Mouse (Mus musculus) cerebellum, adult 11-12 months (tissue): Measurements from ENCODE around the gene Agr2.

Source experiments
- DNase-seq: peaks from one replicate; pipeline ENCODE4 v3.0.0; 2022

The Agr2 gene

GRCm38 (mm10) chr12:35992711-35993110 is at the start of gene Agr2:
Gene Agr2, plus strand, starts transcription at chr12:35992907.
- no peak for DNase-seq

- no peak for DNase-seq
These were observed 41.0 kb upstream of the Agr2 start for GRCm38 (mm10) chr12:35951757-35952156.

- no peak for DNase-seq
These were observed 35.5 kb upstream of the Agr2 start for GRCm38 (mm10) chr12:35957235-35957634.

DNA sequence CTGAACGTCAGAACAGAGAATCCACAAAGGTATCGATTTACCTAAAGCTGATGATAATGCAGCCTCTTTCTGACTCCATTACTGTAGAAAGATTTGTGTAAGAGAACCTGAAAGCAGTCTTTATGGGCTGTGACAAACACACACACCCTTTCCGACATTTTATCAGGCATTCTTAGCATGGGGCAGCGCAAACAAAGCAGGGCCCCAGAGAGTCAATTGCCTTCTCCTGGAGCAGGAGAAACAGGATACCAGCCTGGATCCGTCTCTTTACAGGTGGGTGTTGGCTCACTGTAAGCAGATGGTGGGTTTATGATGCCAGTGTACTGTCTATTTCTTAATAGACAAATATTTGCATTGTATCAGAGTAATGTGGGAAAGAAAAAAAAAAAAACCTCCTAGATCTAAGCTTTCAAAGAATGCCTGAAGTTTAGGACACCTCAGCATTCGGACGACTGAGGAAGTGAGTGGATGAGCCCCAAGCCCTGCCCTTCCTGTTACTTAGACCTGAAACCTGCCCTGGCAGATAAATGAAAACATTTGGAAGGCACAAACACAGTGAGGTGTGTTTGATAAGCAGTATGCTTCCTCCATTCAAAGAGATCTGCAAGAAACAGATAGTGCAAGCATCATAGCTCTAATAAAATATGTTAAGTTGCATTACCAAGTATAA is 26.5 kb upstream of the Agr2 start:
- DNase-seq: no peak

- DNase-seq: no peak
These were observed 26.0 kb upstream of the Agr2 start for GRCm38 (mm10) chr12:35966768-35967141.

DNA sequence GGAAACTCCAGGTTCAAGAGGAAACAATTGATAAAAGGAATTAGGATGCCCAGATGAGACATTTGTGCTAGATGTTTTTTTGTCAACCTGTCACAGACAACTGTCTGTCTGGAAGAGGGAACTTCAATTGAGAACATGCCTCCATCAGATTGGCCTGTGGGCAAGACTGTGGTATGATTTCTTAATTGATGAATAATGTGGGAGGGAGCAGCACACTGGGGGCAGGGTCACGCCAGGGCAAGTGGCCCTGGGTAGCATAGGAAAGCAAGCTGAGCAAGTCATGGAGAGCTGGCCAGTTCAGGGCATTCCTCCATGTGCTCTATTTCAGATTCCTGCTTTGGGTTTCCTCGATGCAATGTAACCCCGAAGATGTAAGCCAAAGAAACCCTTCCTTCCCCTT is 16.8 kb upstream of the Agr2 start:
- no peak for DNase-seq

DNA sequence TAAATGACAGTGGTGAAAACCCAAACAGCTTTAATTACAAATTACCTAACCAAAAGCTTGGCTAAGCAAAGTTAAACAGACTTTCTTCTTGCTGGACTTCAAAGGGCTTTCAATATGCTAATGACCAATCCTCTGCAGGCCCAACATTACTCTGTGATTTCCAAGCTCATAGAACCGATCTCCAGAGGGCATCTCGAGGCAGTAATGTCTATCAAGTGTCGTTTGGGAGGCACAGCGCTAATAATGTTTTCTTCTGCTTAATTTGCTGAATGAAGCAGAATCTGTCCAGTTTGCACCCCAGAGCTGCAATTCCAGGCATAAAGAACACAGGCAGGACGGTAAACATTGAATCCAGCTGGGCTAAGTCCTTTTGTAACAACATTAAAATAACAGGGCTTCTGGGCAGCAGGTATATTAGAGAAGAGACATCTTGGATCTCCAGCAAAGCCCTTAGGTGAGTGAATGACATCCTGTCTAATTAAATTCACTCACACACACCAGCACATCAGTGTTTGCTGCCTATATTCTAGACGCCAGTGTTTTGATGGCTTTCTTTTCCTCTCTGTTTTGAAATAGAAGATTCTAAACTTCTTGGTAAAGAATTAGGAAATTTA is 15.0 kb upstream of the Agr2 start:
- no peak for DNase-seq

- DNase-seq: no peak
These were observed 13.1 kb upstream of the Agr2 start for GRCm38 (mm10) chr12:35979625-35980024.

GRCm38 (mm10) chr12:35981732-35982360 is 10.9 kb upstream of the Agr2 start:
- DNase-seq: no peak

GRCm38 (mm10) chr12:35983472-35983871 is 9.2 kb upstream of the Agr2 start:
- DNase-seq: no peak

- no peak for DNase-seq
These were observed 8.0 kb upstream of the Agr2 start for GRCm38 (mm10) chr12:35984743-35985142.

GRCm38 (mm10) chr12:35993583-35993982 is 876 bp downstream of the Agr2 start:
- no peak for DNase-seq

- no peak for DNase-seq
These were observed 1.4 kb downstream of the Agr2 start for GRCm38 (mm10) chr12:35994098-35994497.

DNA sequence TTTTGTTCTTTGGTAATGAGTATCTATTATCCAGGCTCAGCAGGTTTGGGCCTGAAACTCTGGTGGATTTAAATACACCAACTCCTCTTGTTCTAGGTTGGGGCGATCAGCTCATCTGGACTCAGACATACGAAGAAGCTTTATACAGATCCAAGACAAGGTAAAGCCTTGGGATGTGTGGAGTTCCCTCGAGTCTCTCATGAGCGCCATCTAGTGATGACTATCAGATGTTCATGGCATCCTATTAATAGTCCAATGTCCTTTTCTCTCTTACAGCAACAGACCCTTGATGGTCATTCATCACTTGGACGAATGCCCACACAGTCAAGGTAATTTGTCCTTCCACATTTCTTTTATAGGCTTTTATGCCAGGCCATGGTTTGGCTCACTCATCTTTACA is 3.1 kb downstream of the Agr2 start:
- peak; percentile 9 for DNase-seq

DNA sequence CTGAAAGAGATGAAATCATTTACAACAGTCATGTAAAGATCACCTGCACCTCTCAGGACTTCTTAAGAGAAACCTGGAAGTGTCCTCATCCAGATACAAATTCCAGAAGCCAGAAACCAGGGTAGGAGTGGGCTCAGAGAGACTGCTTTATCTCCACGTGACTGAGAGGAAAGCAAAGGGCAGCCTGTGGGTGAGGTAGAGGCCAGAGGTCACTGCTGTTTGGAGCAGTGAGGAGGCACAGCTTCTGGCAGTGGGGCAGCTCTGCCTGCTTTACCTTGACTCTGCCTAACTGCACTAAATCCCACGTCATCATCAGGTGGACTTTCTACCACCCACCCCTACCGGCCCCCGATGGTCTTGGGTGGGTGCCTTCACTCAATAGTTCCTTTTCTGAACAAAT is 12.0 kb downstream of the Agr2 start:
- no peak for DNase-seq

DNA sequence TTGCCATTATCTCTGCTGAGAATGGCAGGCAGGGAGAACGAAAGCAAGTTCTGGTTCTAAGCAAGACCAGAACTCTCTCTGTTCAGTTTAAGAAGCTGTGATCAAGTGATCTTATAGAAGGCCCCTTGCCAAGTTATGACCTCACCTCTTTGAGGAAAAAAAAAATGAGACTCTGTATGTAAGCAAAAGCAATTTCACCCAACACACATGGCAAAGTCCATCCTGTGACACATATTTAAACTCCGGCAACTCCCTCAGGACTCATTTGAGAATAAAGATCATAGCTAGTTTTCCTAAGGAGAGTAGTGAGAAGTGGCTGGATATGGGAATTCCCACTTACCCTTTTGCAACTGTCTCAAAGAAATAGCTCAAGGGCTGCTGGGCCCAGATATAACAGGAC is 14.9 kb downstream of the Agr2 start:
- DNase-seq: no peak

- no peak for DNase-seq
These were observed 15.8 kb downstream of the Agr2 start for GRCm38 (mm10) chr12:36008364-36009047.

DNA sequence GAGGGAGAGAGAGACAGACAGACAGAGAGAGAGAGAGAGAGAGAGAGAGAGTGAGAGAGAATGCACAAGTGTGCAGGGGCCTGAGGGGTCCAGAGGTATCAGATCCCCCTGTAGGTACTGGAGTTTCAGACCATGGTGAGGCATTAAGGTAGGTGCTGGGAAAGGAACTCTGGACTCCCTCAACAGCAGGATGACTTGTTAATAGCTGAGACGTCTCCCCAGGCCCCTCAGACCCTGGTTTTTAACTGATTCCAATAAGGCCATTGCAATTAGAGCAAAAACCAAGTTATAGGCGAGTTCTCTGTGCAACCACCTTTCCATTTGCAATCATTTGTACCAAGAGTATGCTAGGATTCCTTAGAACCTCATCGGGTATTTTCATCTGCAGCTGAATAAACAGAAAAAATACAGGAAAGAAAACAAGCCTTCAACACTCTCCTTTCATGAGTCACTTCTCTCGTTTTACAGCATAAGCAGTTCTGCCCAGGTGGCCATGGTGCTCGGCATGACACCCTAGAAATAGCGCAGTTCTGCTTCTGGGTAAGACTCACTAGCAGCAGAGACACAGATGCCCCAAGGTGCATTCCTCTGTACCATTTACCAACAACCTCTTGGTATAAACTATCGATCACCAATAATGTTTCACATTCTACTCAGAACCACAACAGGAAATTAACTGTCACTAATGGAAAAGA is 20.7 kb downstream of the Agr2 start:
- no peak for DNase-seq

DNA sequence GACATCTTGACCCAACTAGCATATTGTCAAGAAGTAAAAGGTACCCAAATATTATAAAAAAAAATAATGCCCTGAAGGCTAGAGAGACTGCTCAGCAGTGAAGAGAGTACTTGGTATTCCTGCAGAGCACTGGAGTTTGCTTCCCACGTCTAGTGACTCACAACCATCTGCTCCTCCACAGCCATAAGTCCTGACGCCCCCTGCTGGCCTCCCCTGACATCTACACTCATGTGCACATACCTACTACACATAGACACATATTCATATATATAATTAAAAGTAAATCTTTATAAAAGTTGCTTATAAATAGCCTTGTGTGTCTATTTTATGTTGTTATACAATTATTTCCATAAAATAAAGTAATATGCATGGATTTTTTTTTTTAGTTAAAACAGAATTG is 25.1 kb downstream of the Agr2 start:
- DNase-seq: no peak

- DNase-seq: no peak
These were observed 26.9 kb downstream of the Agr2 start for GRCm38 (mm10) chr12:36019572-36019971.

- DNase-seq: no peak
These were observed 27.4 kb downstream of the Agr2 start for GRCm38 (mm10) chr12:36020081-36020480.

GRCm38 (mm10) chr12:36020710-36021109 is 28.0 kb downstream of the Agr2 start:
- no peak for DNase-seq

GRCm38 (mm10) chr12:36026126-36026525 is 33.4 kb downstream of the Agr2 start:
- DNase-seq: no peak
